Mouse (Mus musculus): ENCODE results near the gene Hpdl. TPM values are rescaled to one million over a fixed set of nuclear protein-coding genes. Genes with fewer than 3 reads are reported as not detected.

The Hpdl gene
- 2.5 and 3.4 TPM in 2 replicates for polyA plus RNA-seq (2012; rRNA removed)

DNA sequence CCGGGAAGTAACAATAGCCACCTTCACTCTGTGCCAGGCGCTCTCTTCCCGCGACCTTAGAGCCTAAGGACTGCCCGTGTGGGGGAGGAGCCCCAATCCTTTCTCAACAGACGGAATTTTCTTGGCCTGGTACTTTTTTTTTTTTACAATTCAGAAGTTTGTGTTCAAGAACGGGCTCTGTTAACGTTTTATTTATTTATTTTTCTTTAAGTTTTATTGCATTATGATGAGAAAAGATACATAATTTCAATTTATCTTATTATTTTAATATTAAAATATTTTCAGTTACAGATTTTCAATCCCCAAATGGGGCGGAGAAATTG, at the start of gene Hpdl:
TSS of gene Hpdl (minus strand) at position 14 of the 323 bp plus-strand sequence.

DNA sequence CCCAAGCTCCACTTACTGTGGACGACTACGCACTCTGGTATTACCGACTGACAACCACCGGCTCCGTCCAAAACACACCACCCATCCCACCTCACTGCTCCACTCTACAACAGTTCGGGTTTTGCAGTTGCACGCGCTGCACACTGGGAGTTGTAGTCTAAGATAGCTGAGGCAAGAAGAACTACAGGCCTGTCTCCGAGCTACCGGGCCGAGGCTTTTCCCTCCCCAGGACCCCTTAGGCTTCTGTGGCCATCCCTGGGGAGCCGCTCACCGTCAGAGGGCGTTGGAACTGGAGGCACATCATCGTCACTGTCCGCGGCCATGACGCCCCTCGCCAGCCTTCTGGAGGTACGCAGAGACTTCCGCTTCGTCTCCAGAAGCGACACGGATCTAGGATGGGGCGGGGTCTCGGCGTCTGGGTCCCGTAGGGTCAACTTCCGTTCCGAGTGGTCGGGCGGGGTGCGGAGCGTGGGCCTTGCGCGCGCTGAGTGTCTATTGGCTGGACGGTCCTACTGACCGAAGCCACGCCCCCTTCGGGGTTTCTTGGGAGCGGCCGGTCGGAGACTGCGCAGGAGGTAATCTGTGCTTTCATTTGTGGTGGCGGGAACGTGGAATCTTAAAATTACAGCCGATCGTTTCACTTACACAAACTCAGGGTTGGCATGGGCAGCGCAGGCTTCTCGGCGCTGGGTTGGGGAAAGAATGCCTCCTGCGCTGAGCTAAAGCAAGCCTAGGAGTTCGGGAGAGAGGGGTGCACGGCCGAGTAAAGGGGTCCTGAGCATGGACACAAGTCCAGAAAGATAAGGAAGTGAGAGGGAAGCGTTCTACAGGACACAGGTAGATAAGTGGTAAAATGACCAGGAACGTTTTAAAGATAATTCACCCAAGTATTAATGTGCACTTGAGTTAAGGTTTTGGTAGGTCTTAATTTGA, 14.0 kb downstream of the Hpdl start, which contains the start of the genes Toe1 and Mutyh:
TSS of gene Toe1 (minus strand) at position 444 of the 933 bp plus-strand sequence.
TSS of gene Mutyh (plus strand) at position 527 of the 933 bp plus-strand sequence.

Other genes with a start within 250 kb of the Hpdl start
- gene Ccdc17, start 225.1 kb downstream of the Hpdl start, polyA plus RNA-seq (2012; rRNA removed): 46.2 and 60.7 TPM in 2 replicates
- gene Nasp, start 193.8 kb downstream of the Hpdl start, polyA plus RNA-seq (2012; rRNA removed): 2.1 and 3.8 TPM in 2 replicates
- 495 and 544 TPM in 2 replicates for gene Akr1a1, start 170.0 kb downstream of the Hpdl start, polyA plus RNA-seq (2012; rRNA removed)
- 37.5 and 56.0 TPM in 2 replicates for gene Prdx1, start 136.2 kb downstream of the Hpdl start, polyA plus RNA-seq (2012; rRNA removed)
- 7.6 and 10.1 TPM in 2 replicates for gene Mmachc, start 113.3 kb downstream of the Hpdl start, polyA plus RNA-seq (2012; rRNA removed)
- 32.7 and 45.1 TPM in 2 replicates for gene Ccdc163, start 113.2 kb downstream of the Hpdl start, polyA plus RNA-seq (2012; rRNA removed)
- 3.3 and 4.7 TPM in 2 replicates for gene Tesk2, start 100.8 kb downstream of the Hpdl start, polyA plus RNA-seq (2012; rRNA removed)
- gene Toe1, start 14.1 kb downstream of the Hpdl start, polyA plus RNA-seq (2012; rRNA removed): 35.7 and 36.6 TPM in 2 replicates
- 9.3 and 12.4 TPM in 2 replicates for gene Mutyh, start 14.0 kb downstream of the Hpdl start, polyA plus RNA-seq (2012; rRNA removed)
- gene Zswim5, start 55.7 kb upstream of the Hpdl start, polyA plus RNA-seq (2012; rRNA removed): 2.9 and 4.0 TPM in 2 replicates
- gene Urod, start 172.7 kb upstream of the Hpdl start, polyA plus RNA-seq (2012; rRNA removed): 62.9 and 91.3 TPM in 2 replicates
- 59.8 and 70.1 TPM in 2 replicates for gene Hectd3, start 173.6 kb upstream of the Hpdl start, polyA plus RNA-seq (2012; rRNA removed)
- gene Eif2b3, start 197.7 kb upstream of the Hpdl start, polyA plus RNA-seq (2012; rRNA removed): 5.8 and 7.4 TPM in 2 replicates

Data from ovary, adult 2 months (tissue).